Mouse (Mus musculus) testis, adult 2 months (tissue): ENCODE data around the gene Olfr109. TPM values are rescaled to one million over a fixed set of nuclear protein-coding genes. Genes with fewer than 3 reads are reported as not detected.

Experiments
- H3K27ac ChIP-seq: fragments of 200-500 bp; 2 replicates; pipeline ENCODE4 v1.5.1; 2012; ENCODE audit warnings: low read depth, low read length; ENCODE audit not compliant: control insufficient read depth, insufficient read depth
- H3K27me3 ChIP-seq: fragments of 200-500 bp; 2 replicates; pipeline ENCODE4 v1.6.1; 2012; ENCODE audit warnings: mild to moderate bottlenecking, low read length, moderate library complexity; ENCODE audit not compliant: control insufficient read depth, insufficient read depth
- H3K36me3 ChIP-seq: fragments of 200-500 bp; 2 replicates; pipeline ENCODE4 v1.6.1; 2012; ENCODE audit warnings: mild to moderate bottlenecking, low read length; ENCODE audit not compliant: control insufficient read depth, insufficient read depth
- H3K4me1 ChIP-seq: fragments of 200-500 bp; 2 replicates; pipeline ENCODE4 v1.6.1; 2012; ENCODE audit warnings: low read length; ENCODE audit not compliant: control insufficient read depth, insufficient read depth
- H3K4me3 ChIP-seq: fragments of 200-500 bp; 2 replicates; pipeline ENCODE4 v1.5.1; 2012; ENCODE audit warnings: low read depth, mild to moderate bottlenecking, low read length, moderate library complexity, mixed read lengths; ENCODE audit not compliant: control insufficient read depth
- CTCF ChIP-seq: fragments of 200-500 bp; IDR thresholded peaks from 2 replicates; pipeline ENCODE4 v1.5.1; 2012; ENCODE audit warnings: low read depth, mild to moderate bottlenecking, inconsistent platforms, low read length, moderate library complexity; ENCODE audit not compliant: control insufficient read depth, insufficient read depth, insufficient replicate concordance
- POLR2A ChIP-seq: fragments of 200-500 bp; IDR thresholded peaks from 2 replicates; pipeline ENCODE4 v1.6.1; 2012; ENCODE audit warnings: low read depth, mild to moderate bottlenecking, inconsistent platforms, low read length, moderate library complexity; ENCODE audit not compliant: control insufficient read depth
- polyA plus RNA-seq: library from polyadenylated mRNA; depleted of rRNA; stranded (reverse); fragments of >200 nt; gene quantifications from 2 replicates; pipeline ENCODE4 v1.2.3, GENCODE M21; 2012; rRNA removed

The Olfr109 gene
- not detected in 2 replicates for polyA plus RNA-seq

- Histone ChIP-seq H3K4me1 (no peaks in the 10 kb centered on the region), H3K27me3 (no peaks in the 10 kb centered on the region), H3K4me3 (no peak within 1 kb of the TSS), H3K36me3 (no peaks in the 10 kb centered on the region), H3K27ac (no peak within 1 kb of the TSS)
- TF ChIP-seq POLR2A (no peak), CTCF (no peak)
Measured at GRCm38 (mm10) chr17:37458616-37459015, at the start of gene Olfr109. TSS of gene Olfr109 (plus strand) at chr17:37458916.

- TF ChIP-seq POLR2A, result no peak
- TF ChIP-seq CTCF, result no peak
- Histone ChIP-seq H3K36me3 (no peaks in the 10 kb centered on the region), H3K27ac (no peak overlapping the region), H3K4me3 (no peak overlapping the region), H3K27me3 (no peaks in the 10 kb centered on the region), H3K4me1 (no peaks in the 10 kb centered on the region)
Measured at GRCm38 (mm10) chr17:37413380-37413779, 45.3 kb upstream of the Olfr109 start.

- Histone ChIP-seq H3K4me1 (no peaks in the 10 kb centered on the region), H3K27ac (no peak within 1 kb of the TSS), H3K36me3 (no peaks in the 10 kb centered on the region), H3K4me3 (no peak within 1 kb of the TSS), H3K27me3 (no peaks in the 10 kb centered on the region)
- TF ChIP-seq POLR2A (no peak), CTCF (no peak)
Measured at GRCm38 (mm10) chr17:37445180-37445579, 13.5 kb upstream of the Olfr109 start, which contains the start of gene Olfr108. TSS of gene Olfr108 (plus strand) at chr17:37445480.

- Histone ChIP-seq H3K4me1 (no peaks in the 10 kb centered on the region), H3K27me3 (no peaks in the 10 kb centered on the region), H3K4me3 (no peak within 1 kb of the TSS), H3K36me3 (no peaks in the 10 kb centered on the region), H3K27ac (no peak within 1 kb of the TSS)
- TF ChIP-seq CTCF (no peak), POLR2A (no peak)
Measured at GRCm38 (mm10) chr17:37483452-37483851, 24.7 kb downstream of the Olfr109 start, which contains the start of gene H2-M2. TSS of gene H2-M2 (minus strand) at chr17:37483552.

GRCm38 (mm10) chr17:37491930-37492518, 33.3 kb downstream of the Olfr109 start, which contains the start of gene Olfr110:
TSS of gene Olfr110 (plus strand) at chr17:37492468.
- Histone ChIP-seq H3K36me3 (no peaks in the 10 kb centered on the region), H3K4me3 (no peak within 1 kb of the TSS), H3K4me1 (no peaks in the 10 kb centered on the region), H3K27me3 (no peaks in the 10 kb centered on the region), H3K27ac (no peak within 1 kb of the TSS)
- TF ChIP-seq POLR2A, result no peak
- no peak for TF ChIP-seq CTCF

GRCm38 (mm10) chr17:37507730-37508129, 49.0 kb downstream of the Olfr109 start, which contains the start of gene Olfr111:
TSS of gene Olfr111 (plus strand) at chr17:37508030.
- TF ChIP-seq CTCF, result no peak
- no peak for TF ChIP-seq POLR2A
- H3K4me3 ChIP-seq, result no peak within 1 kb of the TSS
- no peaks in the 10 kb centered on the region for H3K36me3 ChIP-seq
- no peak within 1 kb of the TSS for H3K27ac ChIP-seq
- H3K27me3 ChIP-seq, result no peaks in the 10 kb centered on the region
- no peaks in the 10 kb centered on the region for H3K4me1 ChIP-seq

Other genes starting within 250 kb of the Olfr109 start
- not detected in 2 replicates for gene Olfr95, start 245.8 kb upstream of the Olfr109 start, polyA plus RNA-seq
- not detected in 2 replicates for gene Olfr96, start 238.8 kb upstream of the Olfr109 start, polyA plus RNA-seq
- 0.08 TPM in 1 of 2 replicates, not detected in the other for gene Olfr97, start 221.6 kb upstream of the Olfr109 start, polyA plus RNA-seq
- not detected in 2 replicates for gene Olfr98, start 195.2 kb upstream of the Olfr109 start, polyA plus RNA-seq
- gene H2-M3, start 188.7 kb upstream of the Olfr109 start, polyA plus RNA-seq, result 0.75 and 0.98 TPM in 2 replicates
- not detected in 2 replicates for gene Olfr99, start 175.5 kb upstream of the Olfr109 start, polyA plus RNA-seq
- not detected in 2 replicates for gene Olfr101, start 154.6 kb upstream of the Olfr109 start, polyA plus RNA-seq
- gene Olfr102, start 141.9 kb upstream of the Olfr109 start, polyA plus RNA-seq, result 0.10 TPM in 2 replicates
- not detected in 2 replicates for gene Olfr103, start 119.2 kb upstream of the Olfr109 start, polyA plus RNA-seq
- 0.04 TPM in 1 of 2 replicates, not detected in the other for gene Olfr104-ps, start 99.3 kb upstream of the Olfr109 start, polyA plus RNA-seq
- gene Olfr105-ps, start 79.9 kb upstream of the Olfr109 start, polyA plus RNA-seq, result not detected in 2 replicates
- not detected in 2 replicates for gene Olfr106-ps, start 68.5 kb upstream of the Olfr109 start, polyA plus RNA-seq
- gene Olfr107, start 59.7 kb upstream of the Olfr109 start, polyA plus RNA-seq, result not detected in 2 replicates
- not detected in 2 replicates for gene Olfr108, start 13.4 kb upstream of the Olfr109 start, polyA plus RNA-seq
- not detected in 2 replicates for gene H2-M2, start 24.6 kb downstream of the Olfr109 start, polyA plus RNA-seq
- not detected in 2 replicates for gene Olfr110, start 33.6 kb downstream of the Olfr109 start, polyA plus RNA-seq
- not detected in 2 replicates for gene Olfr111, start 49.1 kb downstream of the Olfr109 start, polyA plus RNA-seq
- 19.3 and 26.9 TPM in 2 replicates for gene Olfr112, start 110.5 kb downstream of the Olfr109 start, polyA plus RNA-seq
- gene Olfr113, start 118.7 kb downstream of the Olfr109 start, polyA plus RNA-seq, result not detected in 2 replicates
- gene Olfr114, start 133.8 kb downstream of the Olfr109 start, polyA plus RNA-seq, result not detected in 2 replicates
- gene Olfr115, start 168.2 kb downstream of the Olfr109 start, polyA plus RNA-seq, result 0.11 TPM in 1 of 2 replicates, not detected in the other
- gene Olfr116, start 168.3 kb downstream of the Olfr109 start, polyA plus RNA-seq, result 0.11 TPM in 1 of 2 replicates, not detected in the other
- not detected in 2 replicates for gene Olfr117, start 204.9 kb downstream of the Olfr109 start, polyA plus RNA-seq
- gene Olfr118, start 208.1 kb downstream of the Olfr109 start, polyA plus RNA-seq, result not detected in 2 replicates
- gene Olfr119, start 237.6 kb downstream of the Olfr109 start, polyA plus RNA-seq, result not detected in 2 replicates